Mouse (Mus musculus) midbrain, embryonic 12.5 days (tissue): ENCODE data around the gene Btbd19. TPM values are rescaled to one million over a fixed set of nuclear protein-coding genes. Genes with fewer than 3 reads are reported as not detected.

Experiments
- ATAC-seq: fragments of 200-750 bp; cut with Nextera tagmentation; 2 replicates; pipeline ENCODE4 v1.8.0; 2017; ENCODE audit warnings: low read depth, moderate TSS enrichment, moderate library complexity; ENCODE audit not compliant: low FRiP score
- H3K27ac ChIP-seq: fragments of 300-500 bp; sonication (generic); replicated peaks from 2 replicates; pipeline ENCODE4 v1.5.1; 2016; ENCODE audit warnings: mild to moderate bottlenecking
- H3K27me3 ChIP-seq: fragments of 300-500 bp; sonication (generic); 2 replicates; pipeline ENCODE4 v1.6.1; 2016; ENCODE audit warnings: mild to moderate bottlenecking
- H3K36me3 ChIP-seq: fragments of 300-500 bp; sonication (generic); 2 replicates; pipeline ENCODE4 v1.6.1; 2016
- H3K4me1 ChIP-seq: fragments of 300-500 bp; sonication (generic); 2 replicates; pipeline ENCODE4 v1.6.1; 2016
- H3K4me2 ChIP-seq: fragments of 300-500 bp; sonication (generic); replicated peaks from 2 replicates; pipeline ENCODE4 v1.6.1; 2016; ENCODE audit warnings: mild to moderate bottlenecking, moderate library complexity
- H3K4me3 ChIP-seq: fragments of 300-500 bp; sonication (generic); 2 replicates; pipeline ENCODE4 v1.5.1; 2016; ENCODE audit warnings: mild to moderate bottlenecking
- H3K9ac ChIP-seq: fragments of 300-500 bp; sonication (generic); replicated peaks from 2 replicates; pipeline ENCODE4 v1.6.1; 2016; ENCODE audit warnings: mild to moderate bottlenecking, moderate library complexity
- H3K9me3 ChIP-seq: fragments of 300-500 bp; sonication (generic); 2 replicates; pipeline ENCODE4 v1.6.1; 2016; ENCODE audit warnings: mild to moderate bottlenecking
- WGBS: fragments of 180-500 bp; shearing (Covaris S2); methylation state at CpG from one replicate; pipeline ENCODE4 v1.1.7; 2016; 5-methylcytosine and 5-hydroxymethylcytosine counted together
- polyA plus RNA-seq: library from polyadenylated mRNA; unstranded; fragments of >200 nt; fragmentation: Nextera tagmentation; extraction: Ambion mirVana; gene quantifications from 2 replicates; pipeline ENCODE4 v1.2.1, GENCODE M21; 2016

Gene Btbd19
- polyA plus RNA-seq = 3.8 and 4.2 TPM in 2 replicates

DNA sequence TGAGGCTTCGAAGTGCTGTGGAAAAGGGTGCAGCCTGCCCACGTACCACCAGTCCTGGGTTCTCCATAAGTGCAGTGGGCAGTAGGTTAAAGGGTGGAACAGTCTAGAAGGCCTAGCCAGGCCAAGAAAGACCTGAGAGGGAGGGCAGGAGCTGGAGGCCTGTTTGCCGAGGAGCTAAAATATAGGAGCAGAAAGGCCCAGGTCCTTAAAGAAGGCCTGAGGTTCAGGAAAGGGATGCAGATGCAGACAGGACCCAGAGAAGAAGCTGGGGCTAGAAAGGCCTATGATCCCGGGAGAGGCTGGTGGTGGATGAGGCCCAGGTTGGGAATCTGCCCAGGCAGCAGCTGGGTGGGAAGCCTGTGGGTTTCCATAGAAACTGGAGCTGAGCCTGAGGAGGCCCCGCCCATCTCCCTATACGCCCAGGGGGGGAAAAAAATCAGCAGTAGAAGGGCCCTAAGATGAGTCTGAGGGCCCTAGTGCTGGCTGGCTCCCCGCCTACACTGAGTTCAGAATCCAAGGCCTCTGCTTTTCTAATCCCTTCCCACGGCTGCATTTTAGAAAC lies at the start of gene Btbd19:
Gene Btbd19, minus strand, starts transcription at position 378 of the 562 bp plus-strand sequence.
- Histone ChIP-seq H3K27ac (peak within 1 kb of the TSS; percentile 78), H3K36me3 (peaks cover 20% of the 10 kb centered on the region), H3K4me3 (no peak within 1 kb of the TSS), H3K4me1 (peaks cover 36% of the 10 kb centered on the region), H3K9me3 (no peaks in the 10 kb centered on the region), H3K9ac (peak within 1 kb of the TSS; percentile 55), H3K27me3 (0 out of 2 replicates have a peak, but pooled peaks cover 6% of the 10 kb centered on the region), H3K4me2 (peak within 1 kb of the TSS; percentile 30)
- WGBS = 29% methylated on average over 8 of the region's 8 CpGs
- 0 out of 2 replicates have a peak, but pooled peaks have one; percentile 14 for ATAC-seq

DNA sequence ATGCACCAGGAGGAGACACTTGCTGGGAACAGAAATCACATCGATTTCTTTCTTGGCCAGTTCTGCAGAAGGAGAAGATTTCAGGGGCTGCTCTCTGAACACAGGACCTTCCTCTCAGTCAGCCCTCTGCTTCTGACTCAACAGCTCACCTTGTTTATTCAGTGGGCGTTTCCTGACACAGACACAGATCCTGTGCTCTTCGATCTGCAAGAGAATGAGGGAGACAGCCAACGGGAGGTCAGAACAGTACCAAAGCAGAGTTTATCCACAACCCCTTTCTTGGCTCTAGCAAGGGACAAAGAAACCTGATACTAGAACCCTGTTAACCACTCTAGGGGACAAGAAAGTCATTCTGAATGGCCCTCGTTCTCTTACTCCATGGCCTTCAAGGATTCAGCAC lies 44.4 kb upstream of the Btbd19 start:
- Histone ChIP-seq H3K36me3 (peaks cover 96% of the 10 kb centered on the region), H3K27ac (no peak overlapping the region), H3K4me2 (no peak overlapping the region), H3K27me3 (no peaks in the 10 kb centered on the region), H3K9ac (no peak overlapping the region), H3K4me1 (no peaks in the 10 kb centered on the region), H3K9me3 (no peaks in the 10 kb centered on the region), H3K4me3 (no peak overlapping the region)
- 92% methylated on average over 5 of the region's 5 CpGs for WGBS
- no peak for ATAC-seq

DNA sequence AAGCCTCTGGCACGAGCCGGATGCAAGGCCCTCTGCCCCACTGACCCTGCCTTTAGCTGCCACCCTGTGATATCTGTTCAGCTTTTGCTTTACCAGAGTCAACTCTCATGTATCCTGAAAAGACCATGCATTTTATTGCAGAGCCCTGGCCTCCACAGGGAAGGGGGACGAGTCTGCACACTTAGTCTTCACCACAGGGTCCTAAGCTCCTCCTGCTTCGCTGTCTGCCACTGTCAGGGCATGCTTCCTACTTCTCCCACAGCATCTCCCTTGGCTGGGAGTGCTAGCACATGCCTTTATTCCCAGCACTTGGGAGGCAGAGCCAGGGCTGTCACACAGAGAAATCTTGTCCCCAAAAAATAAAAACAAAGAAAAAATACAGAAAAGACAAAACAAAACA lies 35.7 kb upstream of the Btbd19 start:
- Histone ChIP-seq H3K9me3 (no peaks in the 10 kb centered on the region), H3K36me3 (peaks cover 69% of the 10 kb centered on the region), H3K4me3 (no peak overlapping the region), H3K4me1 (no peaks in the 10 kb centered on the region), H3K4me2 (no peak overlapping the region), H3K27ac (no peak overlapping the region), H3K9ac (no peak overlapping the region), H3K27me3 (no peaks in the 10 kb centered on the region)
- no peak for ATAC-seq
- WGBS = 74% methylated on average over 4 of the region's 4 CpGs

DNA sequence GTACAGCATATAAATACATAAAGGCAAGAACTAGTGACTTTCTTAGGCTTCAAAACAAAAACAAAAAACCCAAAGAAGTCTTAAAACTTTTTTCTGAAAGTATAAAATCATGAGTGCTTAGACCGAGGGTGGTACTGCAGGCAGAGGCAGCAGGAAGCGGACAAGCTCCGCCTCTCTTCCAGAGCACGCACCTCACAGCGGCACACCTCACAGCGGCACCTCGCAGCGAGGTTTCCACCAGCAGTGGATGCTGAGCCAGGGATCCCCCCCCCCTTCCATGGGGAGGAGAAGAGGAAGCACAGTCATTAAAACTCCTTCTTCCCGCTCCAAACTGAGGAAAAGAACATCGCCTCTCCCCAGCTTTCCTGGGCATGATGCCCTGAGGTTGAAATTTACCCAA lies 34.1 kb upstream of the Btbd19 start:
- Histone ChIP-seq H3K4me2 (no peak overlapping the region), H3K27me3 (no peaks in the 10 kb centered on the region), H3K9ac (no peak overlapping the region), H3K9me3 (no peaks in the 10 kb centered on the region), H3K27ac (no peak overlapping the region), H3K36me3 (peaks cover 54% of the 10 kb centered on the region), H3K4me3 (no peak overlapping the region), H3K4me1 (peaks cover 5% of the 10 kb centered on the region; the same call in 1 of the 2 replicates)
- WGBS = 87% methylated on average over 10 of the region's 10 CpGs
- no peak for ATAC-seq

DNA sequence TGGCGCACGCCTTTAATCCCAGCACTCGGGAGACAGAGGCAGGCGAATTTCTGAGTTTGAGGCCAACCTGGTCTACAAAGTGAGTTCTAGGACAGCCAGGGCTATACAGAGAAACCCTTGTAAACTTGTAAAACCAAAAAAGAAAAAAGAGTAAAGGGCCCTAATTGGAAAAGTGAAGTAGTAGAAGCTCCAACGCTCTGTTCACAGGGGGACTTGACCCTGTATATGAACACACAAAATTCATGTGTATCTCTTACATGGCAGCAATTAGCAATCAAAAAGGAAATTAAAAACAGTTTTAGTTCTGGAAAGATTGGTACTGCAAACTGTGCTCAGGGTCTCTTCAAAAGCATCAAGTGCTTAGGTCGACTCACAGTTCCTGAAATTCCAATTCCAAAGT lies 30.8 kb upstream of the Btbd19 start:
- Histone ChIP-seq H3K27ac (peak overlapping the region; percentile 94; the same call in 1 of the 2 replicates), H3K4me2 (peak overlapping the region; percentile 86), H3K36me3 (peaks cover 57% of the 10 kb centered on the region), H3K9ac (no peak overlapping the region), H3K4me1 (peaks cover 21% of the 10 kb centered on the region), H3K27me3 (no peaks in the 10 kb centered on the region), H3K9me3 (no peaks in the 10 kb centered on the region), H3K4me3 (peak overlapping the region; percentile 98)
- WGBS = 32% methylated on average over 6 of the region's 6 CpGs
- no peak for ATAC-seq

DNA sequence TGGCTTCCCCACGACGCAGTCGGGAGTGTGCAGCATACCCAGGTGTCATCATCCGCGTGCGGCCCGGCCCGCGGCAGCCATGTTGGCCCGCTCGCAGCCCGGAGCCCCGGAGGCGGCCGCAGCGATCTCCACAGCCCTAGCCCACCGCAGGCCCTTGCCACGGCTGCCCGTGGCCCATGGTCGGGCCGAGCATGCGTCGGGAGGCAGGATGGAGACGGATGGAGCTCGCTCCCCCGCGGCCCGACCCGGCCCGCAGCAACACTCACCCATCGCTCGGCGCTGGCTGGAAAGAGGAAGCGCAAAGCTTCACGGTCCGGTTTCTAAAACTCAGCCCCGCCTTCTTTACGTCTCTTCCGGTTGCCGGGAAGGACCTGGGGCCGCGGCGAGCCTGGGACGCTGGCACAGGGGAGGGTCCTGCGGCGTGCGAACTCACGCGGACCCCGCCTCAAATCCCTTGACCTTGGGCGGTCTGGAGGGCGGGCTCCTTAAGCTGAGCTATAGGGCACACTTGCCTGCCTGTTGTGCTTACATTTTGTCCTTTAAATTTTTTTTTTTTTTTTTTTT lies 30.3 kb upstream of the Btbd19 start, which contains the start of gene Rps8:
Gene Rps8, minus strand, starts transcription at position 452 of the 564 bp plus-strand sequence.
- Histone ChIP-seq H3K9ac (peak within 1 kb of the TSS; percentile 88), H3K4me1 (peaks cover 21% of the 10 kb centered on the region), H3K4me2 (peak within 1 kb of the TSS; percentile 86), H3K9me3 (no peaks in the 10 kb centered on the region), H3K36me3 (peaks cover 57% of the 10 kb centered on the region), H3K4me3 (peak within 1 kb of the TSS; percentile 98), H3K27me3 (no peaks in the 10 kb centered on the region), H3K27ac (peak within 1 kb of the TSS; percentile 94)
- WGBS = under 1% methylated on average over 48 of the region's 52 CpGs
- peak; percentile 93 for ATAC-seq

DNA sequence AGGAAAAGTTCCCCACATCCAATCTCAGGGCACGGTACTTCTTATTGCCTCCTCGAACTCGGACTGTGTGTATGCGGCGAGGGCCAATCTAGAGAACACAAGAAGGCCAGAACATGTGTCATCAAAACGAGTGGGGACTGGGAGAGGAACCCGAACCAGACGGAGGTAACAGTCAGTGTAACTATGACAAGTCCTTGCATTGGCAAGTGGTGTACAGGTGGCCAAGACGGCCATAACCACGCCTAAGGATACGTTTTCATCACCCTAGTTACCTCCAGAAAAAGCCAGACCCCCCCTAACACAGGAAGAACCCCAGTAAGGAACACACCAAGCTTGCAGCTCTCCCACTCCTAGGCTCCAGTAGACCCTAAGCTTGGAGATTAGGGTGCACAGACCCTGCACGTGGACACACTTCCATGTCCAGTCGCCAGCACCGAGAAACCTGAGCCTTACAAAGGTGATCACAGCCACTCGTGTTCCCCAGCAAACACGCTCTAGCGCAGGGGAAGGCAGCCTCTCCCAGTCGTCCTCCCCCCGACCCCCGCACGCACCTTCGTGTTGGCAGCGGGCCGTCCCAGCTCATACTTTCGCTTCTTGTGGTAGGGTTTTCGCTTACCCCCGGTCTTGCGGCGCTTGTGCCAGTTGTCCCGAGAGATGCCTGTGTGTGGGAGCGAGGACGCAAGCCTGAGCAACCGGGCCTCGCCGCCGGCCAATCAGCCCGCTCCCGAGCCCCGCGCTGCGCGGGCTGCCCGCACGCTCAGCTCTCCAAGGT lies 29.7 kb upstream of the Btbd19 start:
- ATAC-seq = no peak
- H3K4me2 ChIP-seq = peak overlapping the region; percentile 86
- 3% methylated on average over 44 of the region's 44 CpGs for WGBS
- H3K4me3 ChIP-seq = peak overlapping the region; percentile 98
- H3K36me3 ChIP-seq = peaks cover 58% of the 10 kb centered on the region
- H3K27ac ChIP-seq = peak overlapping the region; percentile 94
- H3K27me3 ChIP-seq = no peaks in the 10 kb centered on the region
- H3K4me1 ChIP-seq = peaks cover 21% of the 10 kb centered on the region
- peak overlapping the region; percentile 88 for H3K9ac ChIP-seq
- H3K9me3 ChIP-seq = no peaks in the 10 kb centered on the region

DNA sequence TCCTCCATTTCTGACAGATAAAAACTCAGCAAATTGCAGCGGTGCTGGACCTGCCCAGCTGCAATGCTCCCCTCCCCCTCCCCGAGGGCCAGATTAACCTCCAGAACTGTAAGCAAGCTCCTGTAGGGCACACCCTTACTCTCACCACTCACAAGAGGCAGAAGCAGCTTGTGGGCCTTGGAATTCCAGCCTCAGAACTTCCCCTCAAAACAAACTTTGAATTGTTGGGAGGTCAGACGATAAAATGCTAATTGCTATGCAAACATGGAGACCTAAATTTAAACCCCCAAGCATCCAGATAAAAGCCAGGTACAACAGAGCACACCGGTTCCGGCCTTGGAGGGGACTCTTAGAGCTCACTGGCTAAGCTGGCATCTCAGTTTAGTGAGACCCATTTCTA lies 27.2 kb upstream of the Btbd19 start:
- no peak overlapping the region for H3K4me2 ChIP-seq
- WGBS = 92% methylated on average over 5 of the region's 5 CpGs
- ATAC-seq = no peak
- H3K9ac ChIP-seq = no peak overlapping the region
- H3K4me1 ChIP-seq = peaks cover 21% of the 10 kb centered on the region
- H3K27ac ChIP-seq = no peak overlapping the region
- H3K4me3 ChIP-seq = no peak overlapping the region
- peaks cover 55% of the 10 kb centered on the region for H3K36me3 ChIP-seq
- no peaks in the 10 kb centered on the region for H3K27me3 ChIP-seq
- H3K9me3 ChIP-seq = no peaks in the 10 kb centered on the region

DNA sequence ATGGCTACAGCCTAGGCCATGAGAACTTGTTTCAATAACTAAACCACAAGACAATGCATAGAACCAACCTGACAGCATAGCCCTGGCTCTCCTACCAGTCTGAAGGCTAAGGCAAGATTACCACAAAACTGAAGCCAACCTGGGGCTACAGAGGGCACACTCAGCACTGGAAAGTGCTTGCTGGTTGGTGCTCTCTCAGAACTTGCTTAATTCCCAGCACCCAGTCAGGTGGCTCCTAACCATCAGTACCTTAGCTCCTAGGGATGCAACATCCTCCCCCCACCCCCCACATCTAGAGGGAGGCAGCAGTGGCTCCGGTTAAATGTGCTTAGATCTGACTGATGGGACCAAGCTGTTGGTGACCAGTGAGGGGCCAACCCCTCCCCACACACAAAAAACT lies 25.9 kb upstream of the Btbd19 start:
- Histone ChIP-seq H3K36me3 (peaks cover 55% of the 10 kb centered on the region), H3K9ac (no peak overlapping the region), H3K4me1 (peaks cover 21% of the 10 kb centered on the region), H3K27ac (no peak overlapping the region), H3K9me3 (no peaks in the 10 kb centered on the region), H3K4me2 (no peak overlapping the region), H3K27me3 (no peaks in the 10 kb centered on the region), H3K4me3 (no peak overlapping the region)
- no peak for ATAC-seq
- WGBS = 80% methylated on average over 1 of the region's 1 CpGs

DNA sequence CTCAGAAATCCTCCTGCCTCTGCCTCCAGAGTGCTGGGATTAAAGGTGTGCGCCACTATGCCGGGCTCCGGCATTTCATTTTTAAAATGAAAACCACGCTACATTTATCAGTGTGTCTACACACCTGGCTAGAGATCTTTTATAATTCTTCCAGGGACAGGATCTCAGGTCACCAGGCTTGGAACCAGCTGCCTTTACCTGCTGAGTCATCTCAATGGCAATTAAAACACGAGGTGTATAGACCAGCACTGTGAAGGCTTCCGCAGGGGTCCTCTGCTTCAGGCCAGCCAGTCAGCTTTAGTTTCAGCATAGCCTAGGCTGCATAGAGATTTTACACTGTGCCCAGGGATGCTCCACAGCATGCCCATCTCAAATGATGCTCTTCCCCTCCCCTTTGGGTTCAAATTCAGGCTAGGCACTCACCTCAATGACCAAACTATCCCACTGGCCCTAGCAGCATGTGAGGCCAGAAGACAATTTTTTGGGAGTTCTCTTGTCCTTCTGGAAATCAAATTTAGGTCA lies 24.7 kb upstream of the Btbd19 start:
- 89% methylated on average over 6 of the region's 6 CpGs for WGBS
- Histone ChIP-seq H3K4me1 (peaks cover 21% of the 10 kb centered on the region), H3K27me3 (no peaks in the 10 kb centered on the region), H3K4me3 (no peak overlapping the region), H3K4me2 (no peak overlapping the region), H3K9ac (no peak overlapping the region), H3K27ac (no peak overlapping the region), H3K9me3 (no peaks in the 10 kb centered on the region), H3K36me3 (peaks cover 55% of the 10 kb centered on the region)
- no peak for ATAC-seq

DNA sequence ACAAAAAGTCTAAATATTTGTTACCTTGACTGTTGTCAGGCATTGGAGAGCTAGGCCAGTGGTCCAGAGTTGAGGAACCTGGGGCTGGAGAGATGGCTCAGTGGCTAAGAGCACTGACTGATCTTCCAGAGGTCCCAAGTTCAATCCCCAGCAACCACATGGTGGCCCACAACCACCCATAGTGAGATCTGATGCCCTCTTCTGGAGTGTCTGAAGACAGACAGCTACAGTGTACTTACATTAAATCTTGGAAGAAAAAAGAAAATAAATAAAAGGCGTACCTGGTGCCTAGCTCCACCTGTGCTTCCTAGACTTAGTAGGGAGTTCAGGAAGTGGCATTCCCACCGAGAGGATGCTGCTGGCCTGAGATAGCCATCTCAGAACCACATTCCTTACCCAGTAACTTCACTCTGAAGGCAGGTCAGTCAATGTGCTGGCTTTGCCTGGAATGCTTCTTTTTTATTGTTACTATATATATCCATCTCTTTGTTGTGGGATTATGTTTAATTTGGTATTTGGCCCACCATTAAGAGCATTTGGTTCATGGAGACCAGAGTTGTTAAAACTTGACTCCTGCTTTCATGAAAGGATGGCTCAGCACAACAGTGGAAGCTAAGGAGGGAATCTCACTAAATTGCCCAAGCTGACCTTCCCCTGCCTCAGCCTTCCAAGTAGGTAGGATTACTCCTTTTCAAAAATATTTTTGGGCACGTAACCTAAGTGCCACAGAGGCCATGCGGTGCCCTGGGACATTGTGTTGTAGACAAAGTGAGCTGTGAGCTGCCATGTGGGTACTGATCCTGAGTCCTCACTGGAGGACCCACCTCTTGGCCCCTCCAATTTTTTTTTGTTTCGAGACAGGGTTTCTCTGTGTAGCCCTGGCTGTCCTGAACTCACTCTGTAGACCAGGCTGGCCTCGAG lies 24.0 kb upstream of the Btbd19 start:
- Histone ChIP-seq H3K9ac (no peak overlapping the region), H3K4me1 (peaks cover 14% of the 10 kb centered on the region), H3K27ac (no peak overlapping the region), H3K4me3 (no peak overlapping the region), H3K9me3 (no peaks in the 10 kb centered on the region), H3K36me3 (peaks cover 54% of the 10 kb centered on the region), H3K27me3 (no peaks in the 10 kb centered on the region), H3K4me2 (no peak overlapping the region)
- no peak for ATAC-seq
- 75% methylated on average over 6 of the region's 6 CpGs for WGBS
